In genomic region chrX:142388141-142388540, GRCm38 (mm10) we compare ENCODE assay signal across 19 mouse cellular contexts. TPM values are rescaled to one million over a fixed set of nuclear protein-coding genes. Genes with fewer than 3 reads are reported as not detected.
A peak's percentile ranks its signal among the peaks of the same experiment; 100 is the strongest.
DNase-seq lines count a peak whose midpoint lies in the region; ATAC-seq and TF ChIP-seq lines count a peak whose summit lies in the region.
"Had no signal": no experiment of that assay in that cellular context is flagged by ENCODE, and none has a peak within 500 bp of the region (broad histone marks: within the 10 kb centered on the region; RNA-seq: fewer than 3 reads in every experiment).

No protein-coding gene starts in this region.

- DNase-seq in liver, embryonic 13.5 days, result no peak
- DNase-seq in liver, embryonic 11.5 days (ENCODE audit: low spot score), result no peak
- DNase-seq in G1E (ENCODE audit: low spot score), result no peak
- DNase-seq in liver, embryonic 14.5 days (ENCODE audit: low read depth in 3 of 3, low spot score in 3 of 3), result no peak
- DNase-seq: B cell, adult 2 months; gastrocnemius, postnatal 10 days; kidney, adult 2 months; kidney, postnatal 25 days; thymus, postnatal 25 days had no signal

- no peak overlapping the region for H3K27ac ChIP-seq in liver, embryonic 13.5 days
- H3K27ac ChIP-seq in liver, embryonic 11.5 days (ENCODE audit: low read depth, low read length), result no peak overlapping the region
- no peak overlapping the region for H3K27ac ChIP-seq in liver, embryonic 14.5 days
- H3K27ac ChIP-seq: embryonic facial prominence, embryonic 15.5 days; forebrain, embryonic 12.5 days; left cerebral cortex, adult 2 months; limb, embryonic 10.5 days; lung, embryonic 15.5 days; neural tube, embryonic 13.5 days; stomach, postnatal 0 days had no signal

- peaks cover 4% of the 10 kb centered on the region for H3K36me3 ChIP-seq in erythroblast, embryonic 14.5 days (ENCODE audit: control insufficient read depth)
- H3K36me3 ChIP-seq in liver, embryonic 13.5 days, result no peaks in the 10 kb centered on the region
- H3K36me3 ChIP-seq in liver, embryonic 11.5 days (ENCODE audit: control insufficient read depth, insufficient read depth, low read length), result no peaks in the 10 kb centered on the region
- peaks cover 7% of the 10 kb centered on the region for H3K36me3 ChIP-seq in G1E (replicated peaks)
- no peaks in the 10 kb centered on the region for H3K36me3 ChIP-seq in liver, embryonic 14.5 days (replicated peaks; ENCODE audit: control insufficient read depth, insufficient read depth, low read depth)
- H3K36me3 ChIP-seq: embryonic facial prominence, embryonic 15.5 days; forebrain, embryonic 12.5 days; limb, embryonic 10.5 days; lung, embryonic 15.5 days; neural tube, embryonic 13.5 days had no signal

- WGBS in liver, embryonic 13.5 days (ENCODE audit: insufficient replicate concordance), result 70% methylated on average over 6 of the region's 6 CpGs
- 81% methylated on average over 6 of the region's 6 CpGs for WGBS in liver, embryonic 11.5 days
- WGBS in liver, embryonic 14.5 days (ENCODE audit: insufficient replicate concordance), result 67% methylated on average over 6 of the region's 6 CpGs

- no peak for TF ChIP-seq CTCF in G1E (IDR thresholded peaks at IDR 0.05; ENCODE audit: low read depth, low read length)
- no peak for TF ChIP-seq CTCF in liver, embryonic 14.5 days (IDR thresholded peaks at IDR 0.05; ENCODE audit: low read depth)

- TF ChIP-seq EP300 in liver, embryonic 14.5 days (IDR thresholded peaks at IDR 0.05; ENCODE audit: low read depth), result no peak

- no peak overlapping the region for H3K9ac ChIP-seq in liver, embryonic 13.5 days
- no peak overlapping the region for H3K9ac ChIP-seq in liver, embryonic 11.5 days (ENCODE audit: low read depth, low read length)
- H3K9ac ChIP-seq in liver, embryonic 14.5 days (replicated peaks), result no peak overlapping the region
- H3K9ac ChIP-seq: embryonic facial prominence, embryonic 15.5 days; forebrain, embryonic 12.5 days; lung, embryonic 15.5 days had no signal

- H3K4me3 ChIP-seq in erythroblast, embryonic 14.5 days (replicated peaks), result peak overlapping the region; percentile 30
- no peak overlapping the region for H3K4me3 ChIP-seq in liver, embryonic 13.5 days (replicated peaks)
- H3K4me3 ChIP-seq in liver, embryonic 11.5 days (ENCODE audit: low read depth, low read length), result no peak overlapping the region
- H3K4me3 ChIP-seq in G1E (ENCODE audit: low read depth, low read length), result peak overlapping the region; percentile 64; the same call in 1 of the 2 replicates
- no peak overlapping the region for H3K4me3 ChIP-seq in liver, embryonic 14.5 days (ENCODE audit: insufficient read depth in 1 of 2, low read depth in 2 of 2, low read length in 2 of 2)
- H3K4me3 ChIP-seq: forebrain, embryonic 12.5 days; lung, embryonic 15.5 days had no signal

- H3K9me3 ChIP-seq in erythroblast, embryonic 14.5 days (ENCODE audit: control insufficient read depth, low read length), result peaks cover 4% of the 10 kb centered on the region; the same call in 1 of the 2 replicates
- no peaks in the 10 kb centered on the region for H3K9me3 ChIP-seq in liver, embryonic 13.5 days (replicated peaks)
- no peaks in the 10 kb centered on the region for H3K9me3 ChIP-seq in liver, embryonic 11.5 days (ENCODE audit: control insufficient read depth, low read length)
- no peaks in the 10 kb centered on the region for H3K9me3 ChIP-seq in G1E (replicated peaks)
- no peaks in the 10 kb centered on the region for H3K9me3 ChIP-seq in liver, embryonic 14.5 days (ENCODE audit: control insufficient read depth, low read length)
- H3K9me3 ChIP-seq: embryonic facial prominence, embryonic 15.5 days; forebrain, embryonic 12.5 days; limb, embryonic 10.5 days; lung, embryonic 15.5 days; neural tube, embryonic 13.5 days had no signal

- H3K4me2 ChIP-seq in liver, embryonic 13.5 days, result peak overlapping the region; percentile 38; the same call in 1 of the 2 replicates
- no peak overlapping the region; the same call in 1 of the 2 replicates for H3K4me2 ChIP-seq in liver, embryonic 11.5 days
- H3K4me2 ChIP-seq in liver, embryonic 14.5 days (ENCODE audit: low read depth), result peak overlapping the region; percentile 33

- peaks cover 44% of the 10 kb centered on the region for H3K4me1 ChIP-seq in erythroblast, embryonic 14.5 days (ENCODE audit: control insufficient read depth)
- peaks cover 42% of the 10 kb centered on the region for H3K4me1 ChIP-seq in liver, embryonic 13.5 days (replicated peaks)
- no peaks in the 10 kb centered on the region for H3K4me1 ChIP-seq in liver, embryonic 11.5 days (replicated peaks; ENCODE audit: control insufficient read depth, insufficient read depth, low read length)
- peaks cover 32% of the 10 kb centered on the region for H3K4me1 ChIP-seq in G1E (ENCODE audit: insufficient read depth, low read depth, low read length)
- H3K4me1 ChIP-seq in liver, embryonic 14.5 days (replicated peaks; ENCODE audit: control insufficient read depth in 2 of 2, insufficient read depth in 2 of 2, low read length in 1 of 2), result peaks cover 0 to 18% of the 10 kb centered on the region in 2 experiments; a peak in 2 of 4 replicates
- H3K4me1 ChIP-seq: embryonic facial prominence, embryonic 15.5 days; limb, embryonic 10.5 days; lung, embryonic 15.5 days had no signal

- ATAC-seq in erythroblast, adult 5-6 weeks (replicated peaks; ENCODE audit: low FRiP score, poor library complexity, severe bottlenecking), result no peak
- ATAC-seq in liver, embryonic 13.5 days (ENCODE audit: low read depth), result no peak
- ATAC-seq in liver, embryonic 11.5 days (replicated peaks; ENCODE audit: low FRiP score), result no peak
- no peak for ATAC-seq in G1E (ENCODE audit: extremely low read depth, insufficient number of reproducible peaks, low FRiP score, poor library complexity, severe bottlenecking)
- no peak for ATAC-seq in liver, embryonic 14.5 days (ENCODE audit: insufficient read depth)
- ATAC-seq in activated CD4-positive, CD25-positive, alpha-beta regulatory T cell, adult 4 months, result no peak

- H3K27me3 ChIP-seq in erythroblast, embryonic 14.5 days (ENCODE audit: control insufficient read depth), result peaks cover 2% of the 10 kb centered on the region; the same call in 1 of the 2 replicates
- H3K27me3 ChIP-seq in liver, embryonic 13.5 days, result peaks cover 12% of the 10 kb centered on the region; the same call in 1 of the 2 replicates
- peaks cover 11% of the 10 kb centered on the region for H3K27me3 ChIP-seq in liver, embryonic 11.5 days (replicated peaks; ENCODE audit: control insufficient read depth, insufficient read depth, low read length)
- H3K27me3 ChIP-seq in G1E (ENCODE audit: insufficient read depth, low read length), result no peaks in the 10 kb centered on the region
- no peaks in the 10 kb centered on the region for H3K27me3 ChIP-seq in liver, embryonic 14.5 days (ENCODE audit: control insufficient read depth, insufficient read depth, low read length)

RNA-seq across cellular contexts. Expression of gene Acsl4, which starts 2.2 kb away (rescaled TPM):
- 0.04 TPM in 2 replicates for polyA plus RNA-seq in erythroblast, embryonic 14.5 days (2012)
- total RNA-seq in erythroblast, adult 5-6 weeks (2015; ENCODE audit: low replicate concordance), result 9.6 and 10.7 TPM in 2 replicates
- total RNA-seq in erythroblast, adult 5-6 weeks (2017; ENCODE audit: low replicate concordance), result 13.8 and 15.4 TPM in 2 replicates
- 13.7 and 18.7 TPM in 2 replicates for polyA plus RNA-seq in liver, embryonic 13.5 days (2015; fragmentation: Nextera tagmentation; extraction: Ambion mirVana)
- 19.8 and 23.5 TPM in 2 replicates for polyA plus RNA-seq in liver, embryonic 11.5 days (2014; fragmentation: Nextera tagmentation; extraction: Ambion mirVana)
- 176 and 184 TPM in 2 replicates for total RNA-seq in G1E (2014; fragmentation: Nextera tagmentation)
- total RNA-seq in G1E (2017), result 96.7 and 110 TPM in 2 replicates
- polyA plus RNA-seq in G1E (2012), result 4.2 and 6.1 TPM in 2 replicates
- 4.2 and 6.4 TPM in 2 replicates for polyA plus RNA-seq in liver, embryonic 14.5 days (2012; rRNA removed)
- polyA plus RNA-seq in liver, embryonic 14.5 days (2014; fragmentation: Nextera tagmentation; extraction: Ambion mirVana), result 15.7 and 16.1 TPM in 2 replicates
- polyA plus RNA-seq in activated CD4-positive, CD25-positive, alpha-beta regulatory T cell, adult 4 months (2017; shearing (Covaris generic)), result 10 to 100 TPM; 47.6 to 51.4 TPM

Comparison
In these comparisons a context has a peak if more than half of its experiments do, and no peak if none do; other contexts are left out.
1. H3K4me3 ChIP-seq: peak in erythroblast, embryonic 14.5 days (single experiment) and G1E (single experiment); none in liver, embryonic 13.5 days (single experiment), liver, embryonic 11.5 days (single experiment) and liver, embryonic 14.5 days (0 of 2).